Mouse (Mus musculus) myocyte (in vitro differentiated cells): Measurements from ENCODE around the gene Rcor3. TPM values are rescaled to one million over a fixed set of nuclear protein-coding genes. Genes with fewer than 3 reads are reported as not detected.

Source experiments
- H3K27me3 ChIP-seq: one replicate; pipeline ENCODE4 v1.6.1; 2011; ENCODE audit not compliant: control insufficient read depth, insufficient read depth, insufficient read length
- H3K36me3 ChIP-seq: one replicate; pipeline ENCODE4 v1.6.1; 2011; ENCODE audit not compliant: control insufficient read depth, insufficient read depth
- H3K4me2 ChIP-seq: one replicate; pipeline ENCODE4 v1.6.1; 2011; ENCODE audit warnings: low read depth, control low read depth
- H3K4me3 ChIP-seq: one replicate; pipeline ENCODE4 v1.5.1; 2011; ENCODE audit warnings: mild to moderate bottlenecking, control low read depth, moderate library complexity
- H3K79me2 ChIP-seq: one replicate; pipeline ENCODE4 v1.6.1; 2011; ENCODE audit not compliant: control insufficient read depth, insufficient read depth
- H3ac ChIP-seq: one replicate; pipeline ENCODE4 v1.6.1; 2011; ENCODE audit not compliant: control insufficient read depth, insufficient read length
- CEBPB ChIP-seq: IDR thresholded peaks from 2 replicates; pipeline ENCODE4 v1.6.1; 2011; ENCODE audit warnings: mild to moderate bottlenecking, moderate library complexity; ENCODE audit not compliant: poor library complexity, insufficient read depth, severe bottlenecking
- E2F4 ChIP-seq: IDR thresholded peaks from one replicate; pipeline ENCODE4 v1.6.1; 2011; ENCODE audit warnings: mild to moderate bottlenecking, control low read depth, moderate library complexity; ENCODE audit not compliant: insufficient read depth
- MAX ChIP-seq: IDR thresholded peaks from one replicate; pipeline ENCODE4 v1.6.1; 2011; ENCODE audit warnings: low read depth, mild to moderate bottlenecking, control low read depth
- MYOD1 ChIP-seq, 3 experiments: IDR thresholded peaks; one replicate each; pipeline ENCODE4 v1.6.1; 2011; ENCODE audit warnings: control low read depth in 2 of 3, low read depth in 2 of 3, mild to moderate bottlenecking in 2 of 3, moderate library complexity in 1 of 3; ENCODE audit not compliant: insufficient read length in 2 of 3, control insufficient read depth in 1 of 3
- MYOG ChIP-seq, 3 experiments: IDR thresholded peaks; one replicate each; pipeline ENCODE4 v1.6.1; 2011; ENCODE audit warnings: control low read depth in 2 of 3, low read depth in 2 of 3, mild to moderate bottlenecking in 2 of 3; ENCODE audit not compliant: insufficient read length in 2 of 3, control insufficient read depth in 1 of 3, insufficient read depth in 1 of 3
- POLR2A ChIP-seq: IDR thresholded peaks from one replicate; pipeline ENCODE4 v1.6.1; 2011; ENCODE audit warnings: low read depth, mild to moderate bottlenecking, control low read depth, moderate library complexity; ENCODE audit not compliant: insufficient read length
- POLR2AphosphoS2 ChIP-seq: IDR thresholded peaks from one replicate; pipeline ENCODE4 v1.6.1; 2011; ENCODE audit warnings: low read depth, control low read depth; ENCODE audit not compliant: insufficient read length
- REST ChIP-seq: IDR thresholded peaks from one replicate; pipeline ENCODE4 v1.6.1; 2011; ENCODE audit warnings: mild to moderate bottlenecking, control low read depth, moderate library complexity; ENCODE audit not compliant: insufficient read depth, insufficient read length
- SRF ChIP-seq: IDR thresholded peaks from one replicate; pipeline ENCODE4 v1.6.1; 2011; ENCODE audit warnings: low read depth; ENCODE audit not compliant: control insufficient read depth, insufficient read length
- TCF12 ChIP-seq: IDR thresholded peaks from one replicate; pipeline ENCODE4 v1.6.1; 2011; ENCODE audit warnings: mild to moderate bottlenecking, control low read depth; ENCODE audit not compliant: poor library complexity, insufficient read depth, severe bottlenecking
- TCF3 ChIP-seq: IDR thresholded peaks from one replicate; pipeline ENCODE4 v1.6.1; 2011; ENCODE audit warnings: low read depth, control low read depth; ENCODE audit not compliant: insufficient read length
- USF1 ChIP-seq: IDR thresholded peaks from one replicate; pipeline ENCODE4 v1.6.1; 2011; ENCODE audit warnings: low read depth, mild to moderate bottlenecking, control low read depth, moderate library complexity
- polyA plus RNA-seq: library from polyadenylated mRNA; unstranded; fragments of >200 nt; fragmentation: generic; extraction: Trizol; gene quantifications from one replicate; pipeline ENCODE4 v1.2.1, GENCODE M21; 2012; ENCODE audit warnings: missing spikeins

The Rcor3 gene
- polyA plus RNA-seq, 1 experiment: 12.0 TPM

GRCm38 (mm10) chr1:192090281-192090680, 47.6 kb downstream of the Rcor3 start:
- no peak overlapping the region for H3K4me3 ChIP-seq

DNA sequence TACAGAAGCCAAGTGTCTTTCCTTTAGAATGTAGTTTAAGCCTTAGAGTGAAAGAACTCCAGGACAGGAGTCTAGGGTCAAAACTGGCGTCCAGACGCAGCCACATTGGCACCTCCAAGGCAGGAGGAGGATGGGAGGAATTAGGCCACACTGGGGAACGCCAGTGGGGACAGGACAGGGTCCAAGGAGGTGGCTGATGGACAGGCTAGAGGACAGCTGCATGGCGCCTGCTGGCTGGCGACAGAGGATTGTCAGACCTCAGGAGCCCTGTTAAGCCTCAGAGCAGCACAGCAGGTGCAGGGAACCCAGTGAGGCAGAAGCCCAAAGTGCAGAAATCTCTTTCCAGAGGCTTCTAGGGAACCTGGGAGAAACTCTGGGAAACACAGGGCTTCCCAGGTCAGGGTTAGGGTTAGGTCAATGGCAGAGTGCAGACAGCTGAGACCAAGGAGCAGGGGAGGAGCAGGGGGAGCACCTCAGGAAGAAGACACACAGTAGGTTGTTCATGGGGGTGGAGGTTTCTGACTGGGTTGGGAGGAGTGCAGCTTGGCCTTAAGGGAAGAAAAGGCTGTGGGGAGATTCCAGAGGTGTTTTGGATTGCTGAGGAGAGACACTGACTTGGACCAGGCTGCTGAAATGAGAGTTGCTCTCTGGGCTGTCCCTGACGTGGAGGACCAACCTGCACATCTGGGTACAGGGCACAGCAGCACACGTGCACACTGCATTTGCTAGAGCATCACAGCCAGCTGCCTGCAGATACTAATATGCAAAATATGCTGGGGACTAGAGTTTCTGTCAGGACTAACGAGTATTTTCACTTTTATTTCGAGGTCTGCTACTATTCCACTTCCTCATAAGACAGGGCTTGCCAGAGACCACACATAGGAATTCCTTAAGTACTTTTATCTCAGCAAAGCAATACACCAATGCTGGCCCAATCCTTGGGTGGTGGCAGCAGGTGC, 48.4 kb downstream of the Rcor3 start:
- Histone ChIP-seq H3ac (no peak overlapping the region), H3K36me3 (no peaks in the 10 kb centered on the region), H3K4me2 (peak overlapping the region; percentile 88), H3K27me3 (no peaks in the 10 kb centered on the region), H3K4me3 (no peak overlapping the region), H3K79me2 (peaks cover 27% of the 10 kb centered on the region)
- TF ChIP-seq POLR2AphosphoS2 (no peak), REST (no peak), CEBPB (no peak), MYOD1 (IDR thresholded peaks at IDR 0.05; ENCODE audit: control insufficient read depth in 1 of 3, insufficient read length in 2 of 3, low read depth in 2 of 3) (peak; percentile 45 to 97 (median 82)), TCF3 (no peak), MYOG (IDR thresholded peaks at IDR 0.05; ENCODE audit: control insufficient read depth in 1 of 3, insufficient read depth in 1 of 3, insufficient read length in 2 of 3, low read depth in 2 of 3) (peak; percentile 82 to 92 (median 83)), TCF12 (peak; percentile 12)

More at GRCm38 (mm10) chr1:192090281-192090680, 47.6 kb downstream of the Rcor3 start:
- Histone ChIP-seq H3K79me2 (peaks cover 27% of the 10 kb centered on the region), H3ac (no peak overlapping the region), H3K36me3 (no peaks in the 10 kb centered on the region), H3K4me2 (peak overlapping the region; percentile 88), H3K27me3 (no peaks in the 10 kb centered on the region)
- TF ChIP-seq MYOD1 (IDR thresholded peaks at IDR 0.05; ENCODE audit: control insufficient read depth in 1 of 3, insufficient read length in 2 of 3, low read depth in 2 of 3): no peak
- TF ChIP-seq E2F4: no peak
- TF ChIP-seq USF1: no peak
- TF ChIP-seq TCF3: no peak
- no peak for TF ChIP-seq CEBPB
- TF ChIP-seq SRF: no peak
- no peak for TF ChIP-seq POLR2AphosphoS2
- TF ChIP-seq MYOG (IDR thresholded peaks at IDR 0.05; ENCODE audit: control insufficient read depth in 1 of 3, insufficient read depth in 1 of 3, insufficient read length in 2 of 3, low read depth in 2 of 3): no peak
- TF ChIP-seq POLR2A: no peak
- TF ChIP-seq MAX: no peak
- no peak for TF ChIP-seq REST

DNA sequence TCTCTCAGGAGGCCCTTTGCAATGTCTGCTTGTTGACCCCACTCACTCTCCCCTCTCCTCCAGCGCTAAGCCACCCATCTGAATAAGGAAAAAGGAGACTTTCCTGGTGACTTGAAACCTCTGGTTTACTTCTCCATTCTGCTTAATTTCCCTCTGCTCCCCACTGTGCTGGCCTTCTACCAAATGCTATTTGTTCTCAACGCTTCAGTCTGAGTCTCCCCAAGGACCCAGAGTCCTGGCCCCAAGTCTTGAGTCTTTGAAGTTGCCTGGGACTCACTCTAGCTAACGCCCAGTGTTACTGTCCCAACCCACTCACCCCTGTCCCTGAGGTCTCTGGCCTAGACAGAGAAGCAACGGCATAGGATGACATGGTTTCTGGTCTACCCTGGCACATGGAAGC, 49.9 kb downstream of the Rcor3 start:
- H3ac ChIP-seq: no peak overlapping the region
- no peak for TF ChIP-seq TCF3
- H3K36me3 ChIP-seq: no peaks in the 10 kb centered on the region
- peaks cover 27% of the 10 kb centered on the region for H3K79me2 ChIP-seq
- H3K4me3 ChIP-seq: no peak overlapping the region
- no peaks in the 10 kb centered on the region for H3K27me3 ChIP-seq
- no peak overlapping the region for H3K4me2 ChIP-seq

DNA sequence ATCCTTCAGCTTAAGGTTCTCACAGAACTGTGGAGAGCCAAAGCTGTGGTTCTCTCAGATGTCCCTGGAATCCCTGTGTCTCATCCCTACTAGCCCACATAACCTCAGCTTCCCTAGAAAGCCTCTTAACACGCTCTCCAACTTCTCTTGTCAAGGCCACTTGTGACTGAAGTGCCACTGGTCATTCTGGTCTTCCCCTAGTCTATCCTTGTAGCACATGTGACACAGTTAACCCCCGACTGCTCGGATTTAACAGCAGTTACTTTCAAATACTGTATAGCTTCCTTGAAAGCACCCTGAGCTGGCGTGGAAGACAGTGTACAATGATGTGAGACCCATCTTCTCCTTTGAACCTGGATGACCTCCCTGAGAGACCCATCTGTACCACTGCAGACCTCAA, 50.8 kb downstream of the Rcor3 start:
- no peak overlapping the region for H3ac ChIP-seq
- no peaks in the 10 kb centered on the region for H3K27me3 ChIP-seq
- TF ChIP-seq TCF12 (no peak), CEBPB (no peak), MYOG (IDR thresholded peaks at IDR 0.05; ENCODE audit: control insufficient read depth in 1 of 3, insufficient read depth in 1 of 3, insufficient read length in 2 of 3, low read depth in 2 of 3) (no peak), E2F4 (no peak), REST (no peak)
- no peak overlapping the region for H3K4me2 ChIP-seq
- peaks cover 34% of the 10 kb centered on the region for H3K79me2 ChIP-seq
- H3K4me3 ChIP-seq: no peak overlapping the region
- no peaks in the 10 kb centered on the region for H3K36me3 ChIP-seq

DNA sequence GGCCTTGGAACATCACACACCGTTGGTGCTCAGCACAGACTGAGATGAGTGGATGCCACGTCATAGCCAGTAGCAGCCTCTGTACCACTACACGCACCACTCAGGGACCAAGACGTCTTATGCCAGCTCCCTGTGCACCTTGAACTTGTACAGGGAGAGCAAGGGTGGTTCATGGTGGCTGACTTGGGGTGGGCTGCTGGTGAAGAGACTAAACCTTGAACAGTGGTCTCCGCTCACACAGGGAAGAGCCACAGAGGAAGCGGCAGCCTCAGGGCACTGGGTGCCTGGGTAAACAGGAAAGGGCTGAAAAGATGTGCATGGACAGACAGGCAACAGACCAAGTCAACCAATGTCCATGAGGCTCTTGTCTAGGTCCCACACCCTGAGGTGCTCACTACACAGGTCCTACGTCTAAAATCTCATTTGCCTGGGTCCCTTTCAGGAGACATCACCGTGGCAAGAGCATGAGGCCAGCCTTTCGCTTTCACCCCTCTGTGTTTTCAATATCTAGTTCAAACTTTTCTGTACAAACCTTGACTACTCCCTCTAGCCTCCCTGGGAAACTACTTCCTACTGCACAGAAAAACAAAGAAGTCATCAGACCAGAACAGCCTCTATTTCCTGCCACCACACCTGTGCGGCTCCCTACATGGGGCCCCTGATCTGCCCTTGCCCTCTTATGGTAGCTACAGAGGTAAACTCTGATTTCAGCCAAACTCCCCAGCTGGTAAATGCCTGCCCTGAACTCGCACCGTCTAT, 51.4 kb downstream of the Rcor3 start:
- H3K79me2 ChIP-seq: peaks cover 33% of the 10 kb centered on the region
- no peak overlapping the region for H3ac ChIP-seq
- H3K27me3 ChIP-seq: no peaks in the 10 kb centered on the region
- TF ChIP-seq POLR2A: no peak
- no peak for TF ChIP-seq TCF12
- no peak for TF ChIP-seq E2F4
- TF ChIP-seq TCF3: no peak
- no peak for TF ChIP-seq MYOG (IDR thresholded peaks at IDR 0.05; ENCODE audit: control insufficient read depth in 1 of 3, insufficient read depth in 1 of 3, insufficient read length in 2 of 3, low read depth in 2 of 3)
- TF ChIP-seq SRF: no peak
- TF ChIP-seq REST: no peak
- H3K4me2 ChIP-seq: no peak overlapping the region
- no peak overlapping the region for H3K4me3 ChIP-seq
- no peaks in the 10 kb centered on the region for H3K36me3 ChIP-seq
